Mouse (Mus musculus): ENCODE data around the gene Ell.

Ell gene

GRCm38 (mm10) chr8:70539077-70539813, at the start of gene Ell:
Gene Ell, plus strand, starts transcription at chr8:70539457.
- peak; percentile 100 for DNase-seq

DNA sequence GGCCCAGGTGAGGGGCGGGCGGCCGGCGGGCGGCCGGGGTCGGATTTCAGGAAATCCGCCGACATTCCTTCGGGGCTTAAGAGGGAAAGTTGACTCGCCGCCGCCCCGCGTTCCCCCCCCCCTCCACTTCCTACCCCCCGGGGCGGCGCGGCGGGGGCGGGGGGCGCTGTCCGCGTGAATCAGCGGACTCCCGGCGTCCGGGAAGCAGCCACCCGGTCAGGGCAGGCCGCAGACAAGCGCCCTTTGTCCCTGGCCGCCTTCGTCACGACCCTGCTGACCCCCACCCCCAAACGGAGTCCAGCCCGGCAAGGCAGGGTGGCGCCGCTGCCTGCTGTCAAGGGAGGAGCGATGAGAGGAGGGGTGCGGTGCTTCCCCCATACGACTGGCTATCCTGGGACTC, 49.7 kb upstream of the Ell start:
- peak; percentile 37 to 51 for DNase-seq

- DNase-seq = no peak
Measured at GRCm38 (mm10) chr8:70490061-70490879, 49.0 kb upstream of the Ell start.

- no peak for DNase-seq
Measured at GRCm38 (mm10) chr8:70490880-70491495, 48.3 kb upstream of the Ell start.

DNA sequence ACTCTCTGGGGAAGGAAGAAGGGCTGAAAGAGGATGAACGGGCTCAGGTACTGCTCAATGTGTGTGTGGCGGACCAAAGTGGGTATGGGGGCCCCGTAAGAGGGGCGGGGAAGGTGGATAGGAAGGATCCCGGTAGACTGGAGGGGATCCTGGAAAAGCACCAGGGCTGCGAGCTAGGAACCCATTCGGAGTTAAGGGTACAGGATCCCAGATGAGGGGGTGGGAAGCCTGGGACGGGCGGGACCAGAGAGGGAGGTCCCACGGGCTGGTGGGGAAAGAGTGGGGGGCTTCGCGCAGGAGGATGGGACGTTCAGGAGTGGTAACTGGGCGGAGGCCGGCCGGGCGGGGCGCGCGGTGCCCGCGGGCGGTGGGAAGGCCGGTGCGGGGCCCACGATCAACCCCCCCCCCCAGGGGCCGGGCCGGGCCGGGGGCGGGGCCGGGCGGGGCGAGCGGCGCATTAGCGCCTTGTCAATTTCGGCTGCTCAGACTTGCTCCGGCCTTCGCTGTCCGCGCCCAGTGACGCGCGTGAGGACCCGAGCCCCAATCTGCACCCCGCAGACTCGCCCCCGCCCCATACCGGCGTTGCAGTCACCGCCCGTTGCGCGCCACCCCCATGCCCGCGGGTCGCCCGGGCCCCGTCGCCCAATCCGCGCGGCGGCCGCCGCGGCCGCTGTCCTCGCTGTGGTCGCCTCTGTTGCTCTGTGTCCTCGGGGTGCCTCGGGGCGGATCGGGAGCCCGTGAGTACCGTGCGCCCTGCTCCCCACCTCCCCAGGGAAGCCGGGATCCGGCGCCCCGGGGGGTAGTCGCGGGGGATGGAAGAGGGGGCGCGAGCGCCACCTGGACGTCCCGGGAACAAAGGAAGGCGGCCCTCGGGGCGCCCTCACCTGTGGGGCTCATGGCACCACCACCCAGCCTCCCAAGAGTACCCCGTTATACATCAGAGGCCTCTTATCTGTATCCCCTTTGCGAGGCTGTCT, 46.3 kb upstream of the Ell start, which contains the start of gene Crlf1:
Crlf1 (plus strand) TSS at position 495 of the 977 bp plus-strand sequence.
- DNase-seq = no peak

DNA sequence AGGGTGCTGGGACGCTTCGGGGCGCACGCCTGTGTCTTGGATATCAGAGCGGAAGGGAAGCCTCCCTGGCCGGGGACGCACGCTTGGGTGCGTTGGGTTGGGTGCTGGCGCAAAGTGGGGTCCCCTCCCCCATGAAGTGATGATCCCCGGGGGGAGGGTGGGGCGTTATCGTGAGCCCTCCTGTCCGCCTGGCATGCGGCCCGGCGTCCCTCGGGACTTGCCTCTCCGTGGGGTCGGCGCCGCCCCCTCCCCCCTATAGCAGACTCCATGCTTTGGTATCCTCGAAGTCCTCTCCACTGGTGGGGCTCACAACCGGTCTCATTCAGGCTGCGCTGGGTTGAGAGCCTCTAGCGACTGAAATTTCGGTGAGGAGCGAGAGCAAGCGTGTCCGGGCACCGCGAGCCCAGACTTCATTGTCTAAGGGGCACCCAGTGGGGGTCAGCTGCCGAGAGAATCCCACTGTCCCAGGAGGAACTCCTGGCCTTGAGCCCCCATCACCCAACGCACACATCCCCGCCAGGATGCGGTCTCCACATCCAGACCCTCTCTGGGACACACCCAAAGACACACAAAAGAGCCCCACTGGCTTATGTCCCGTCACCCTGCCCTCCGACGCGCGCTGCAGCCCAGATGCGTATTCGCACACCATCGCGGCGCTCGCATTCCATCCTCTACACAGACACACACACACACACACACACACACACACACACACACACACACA, 45.4 kb upstream of the Ell start:
- DNase-seq = no peak

DNA sequence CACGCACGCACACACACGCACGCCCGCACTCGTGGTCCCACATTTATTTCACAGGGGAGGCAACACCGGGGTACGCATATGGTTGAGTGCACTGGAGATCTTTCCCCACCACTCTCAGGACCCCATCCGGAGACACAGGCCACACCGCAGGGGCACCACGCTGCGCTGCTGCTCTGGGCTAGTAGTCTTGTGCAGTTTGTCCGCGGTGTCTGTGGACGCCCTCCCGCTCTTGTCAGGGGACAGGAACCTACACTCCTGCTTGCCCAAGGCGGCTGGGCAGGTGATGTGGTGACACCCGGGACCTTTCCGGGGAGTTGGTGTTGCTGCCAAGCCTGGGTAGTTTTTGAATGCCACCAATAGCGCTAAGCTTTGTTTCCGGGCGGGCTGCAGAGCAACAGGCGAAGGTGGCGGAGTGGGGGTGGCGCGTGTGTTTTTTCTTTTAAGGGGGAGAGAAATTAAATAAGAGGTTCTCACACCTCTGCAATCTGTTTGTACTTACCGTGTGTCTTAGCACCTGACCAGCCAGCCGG, 44.8 kb upstream of the Ell start:
- DNase-seq = no peak

- no peak for DNase-seq
Measured at GRCm38 (mm10) chr8:70495001-70495770, 44.1 kb upstream of the Ell start.

GRCm38 (mm10) chr8:70495771-70496062, 43.5 kb upstream of the Ell start:
- DNase-seq = no peak

GRCm38 (mm10) chr8:70500386-70501301, 38.6 kb upstream of the Ell start:
- peak; percentile 31 to 71 for DNase-seq

DNA sequence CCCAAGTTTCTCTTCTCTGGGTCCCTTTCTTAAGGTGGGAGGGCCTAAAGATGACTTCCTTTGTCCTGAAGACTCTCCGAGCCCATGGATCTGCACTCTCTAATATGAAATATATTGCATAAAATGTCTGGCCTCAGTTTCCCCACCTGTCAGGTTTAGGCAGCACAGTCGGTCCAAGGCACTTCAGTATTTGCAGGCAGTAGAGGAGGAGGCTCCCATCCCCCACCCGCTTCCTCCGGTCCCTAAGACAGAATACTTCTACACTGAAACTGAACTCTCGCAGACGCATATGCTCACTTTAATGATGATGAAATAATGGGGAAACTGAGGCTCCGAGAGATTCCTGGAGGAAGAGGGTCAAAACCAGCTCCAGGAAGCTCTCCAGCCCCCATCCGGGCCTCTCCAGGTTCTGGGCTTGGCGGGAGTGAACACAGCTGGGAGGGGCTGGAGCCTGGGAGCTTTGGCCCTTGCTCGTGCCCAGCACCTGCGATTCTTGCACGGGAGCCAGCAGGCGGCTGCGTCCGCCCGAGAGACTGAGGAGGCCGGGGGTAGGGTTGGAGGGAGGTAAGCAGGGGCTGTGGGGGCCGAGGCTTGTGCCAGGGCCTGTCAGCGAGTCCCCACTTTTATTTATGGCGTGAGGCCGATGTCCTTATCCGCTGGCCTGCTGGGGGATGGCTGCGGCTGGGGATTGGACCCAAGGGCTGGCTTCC, 37.3 kb upstream of the Ell start:
- no peak for DNase-seq

DNA sequence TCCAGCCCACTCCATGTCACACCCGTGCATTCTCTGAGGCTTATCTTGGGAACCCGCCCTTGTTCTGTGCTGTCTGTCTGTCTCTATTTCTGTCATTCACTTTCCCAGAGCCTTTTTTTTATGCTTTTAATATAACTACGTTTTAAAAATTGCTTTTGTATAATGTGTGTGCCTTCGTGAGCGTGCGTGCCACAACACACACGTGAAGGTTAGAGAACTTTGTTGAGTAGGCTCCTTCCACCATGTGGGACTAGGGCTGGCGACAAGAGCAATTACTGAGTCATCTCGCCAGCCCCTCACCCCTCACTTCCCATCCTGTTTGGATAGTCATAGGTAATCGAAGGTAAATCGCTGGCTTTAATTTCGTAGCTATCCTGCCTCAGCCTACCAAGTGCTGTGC, 36.7 kb upstream of the Ell start:
- DNase-seq = no peak

- peak; percentile 63 to 83 for DNase-seq
Measured at GRCm38 (mm10) chr8:70503062-70503750, 36.1 kb upstream of the Ell start.

GRCm38 (mm10) chr8:70504291-70504716, 35.0 kb upstream of the Ell start:
- DNase-seq = peak; percentile 49 to 74

- peak; percentile 65 to 90 for DNase-seq
Measured at GRCm38 (mm10) chr8:70504851-70505250, 34.4 kb upstream of the Ell start.

GRCm38 (mm10) chr8:70505698-70506327, 33.4 kb upstream of the Ell start:
- peak in 1 of 2 experiments; percentile 36 for DNase-seq

DNA sequence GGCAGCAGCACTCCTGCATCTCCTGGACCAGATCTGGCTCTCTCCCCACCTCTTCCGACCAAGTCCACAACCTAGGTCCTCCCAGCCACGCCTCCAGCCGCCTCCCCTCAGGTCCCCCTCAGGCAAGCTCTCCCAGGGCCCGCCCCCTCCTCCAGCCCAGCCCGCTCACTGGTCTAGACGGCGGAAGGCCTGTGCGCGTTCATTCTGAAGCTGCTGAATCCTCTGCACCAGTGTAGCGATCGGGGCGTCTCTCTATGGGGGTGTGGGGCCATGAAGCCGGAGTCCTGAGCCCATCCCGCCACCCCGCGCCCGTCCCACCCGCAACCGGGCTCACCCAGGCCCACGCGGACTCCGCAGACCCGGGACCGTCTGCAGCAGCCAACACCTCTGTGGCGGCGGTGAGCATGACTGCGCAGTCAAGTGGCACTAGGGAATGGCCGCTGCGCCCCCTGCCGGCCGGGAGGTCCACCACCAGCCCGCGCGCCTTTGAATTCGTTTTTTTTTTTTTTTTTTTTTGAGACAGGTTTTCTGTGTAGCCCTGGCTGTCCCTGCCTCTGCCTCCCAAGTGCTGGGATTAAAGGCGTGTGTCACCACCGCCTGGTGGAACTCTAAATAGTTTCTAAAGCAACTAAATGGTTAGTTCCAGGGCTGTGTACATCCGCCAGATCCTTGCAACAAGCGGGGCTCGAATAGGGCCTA, 32.8 kb upstream of the Ell start, which contains the start of gene Rex1bd:
Rex1bd (minus strand) TSS at position 425 of the 699 bp plus-strand sequence.
- peak; percentile 96 to 97 for DNase-seq
